Mouse (Mus musculus): ENCODE results near the gene Anapc15. TPM values are rescaled to one million over a fixed set of nuclear protein-coding genes. Genes with fewer than 3 reads are reported as not detected.
A peak's percentile ranks its signal among the peaks of the same experiment; 100 is the strongest.

Gene Anapc15
- polyA plus RNA-seq, 1 experiment from 2014 or later: 71.6 TPM

DNA sequence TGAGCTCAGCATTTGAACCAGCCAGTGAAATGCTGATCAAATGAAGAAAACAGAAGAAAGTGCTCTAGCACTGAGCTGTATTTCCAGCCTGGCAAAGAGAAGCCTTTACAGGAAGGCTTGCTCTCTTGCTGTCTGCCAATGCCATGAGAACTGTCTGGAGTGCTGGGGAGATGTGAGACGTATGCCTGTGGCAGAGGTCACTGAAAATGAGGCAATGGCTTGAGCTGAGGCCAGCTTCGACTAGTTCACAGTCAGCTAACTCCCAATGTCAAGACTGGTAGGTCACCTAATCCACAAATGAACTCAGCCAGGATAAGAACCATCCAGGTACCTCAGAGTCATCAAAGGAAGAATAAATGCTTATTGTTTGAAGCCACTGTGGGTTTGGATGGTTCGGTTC lies 64.6 kb downstream of the Anapc15 start:
- Histone ChIP-seq H3K4me3 (ENCODE audit: low read depth, low read length) (no peak overlapping the region), H3K27me3 (ENCODE audit: control insufficient read depth, insufficient read depth, low read depth, low read length) (no peaks in the 10 kb centered on the region), H3K4me1 (ENCODE audit: control insufficient read depth, insufficient read depth, low read length) (peaks cover 4% of the 10 kb centered on the region), H3K9ac (ENCODE audit: low read depth, low read length) (no peak overlapping the region), H3K4me2 (ENCODE audit: low read length) (no peak overlapping the region), H3K36me3 (ENCODE audit: control insufficient read depth, insufficient read depth, low read length) (no peaks in the 10 kb centered on the region), H3K27ac (ENCODE audit: low read length) (no peak overlapping the region), H3K9me3 (replicated peaks; ENCODE audit: control insufficient read depth, low read length, poor library complexity, severe bottlenecking) (no peaks in the 10 kb centered on the region)
- no peak for ATAC-seq
- WGBS: 89% methylated on average over 3 of the region's 3 CpGs

- H3K9ac ChIP-seq (ENCODE audit: low read depth, low read length): no peak overlapping the region
- 92% methylated on average over 1 of the region's 1 CpGs for WGBS
- no peak overlapping the region for H3K27ac ChIP-seq (ENCODE audit: low read length)
- H3K9me3 ChIP-seq (replicated peaks; ENCODE audit: control insufficient read depth, low read length, poor library complexity, severe bottlenecking): no peaks in the 10 kb centered on the region
- H3K36me3 ChIP-seq (ENCODE audit: control insufficient read depth, insufficient read depth, low read length): no peaks in the 10 kb centered on the region
- H3K27me3 ChIP-seq (ENCODE audit: control insufficient read depth, insufficient read depth, low read depth, low read length): no peaks in the 10 kb centered on the region
- no peak overlapping the region for H3K4me3 ChIP-seq (ENCODE audit: low read depth, low read length)
- ATAC-seq: no peak
- no peak overlapping the region; the same call in 1 of the 2 replicates for H3K4me2 ChIP-seq (ENCODE audit: low read length)
- peaks cover 22% of the 10 kb centered on the region for H3K4me1 ChIP-seq (ENCODE audit: control insufficient read depth, insufficient read depth, low read length)
Measured at GRCm38 (mm10) chr7:101932551-101932950, 69.0 kb downstream of the Anapc15 start.

DNA sequence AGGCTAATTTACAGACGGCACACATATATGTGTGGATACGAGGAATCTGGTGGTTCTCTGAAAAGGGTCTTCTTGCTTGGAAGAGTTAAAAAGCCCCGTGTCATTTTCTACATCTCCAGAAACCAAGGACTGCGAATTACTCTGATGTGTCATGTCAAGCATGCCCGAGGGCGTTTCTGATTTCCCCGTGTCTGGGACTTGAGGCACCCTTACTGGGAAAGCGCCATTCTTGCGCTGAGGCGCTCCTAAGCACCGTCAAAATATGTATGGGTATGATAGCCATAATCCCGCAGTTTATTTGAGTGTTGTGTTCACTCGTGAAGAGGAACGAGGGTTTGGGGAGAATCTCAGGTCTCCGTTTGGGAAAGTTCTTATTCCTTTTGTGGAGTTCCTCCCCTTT lies 69.8 kb downstream of the Anapc15 start:
- peak overlapping the region; percentile 43 for H3K27ac ChIP-seq (ENCODE audit: low read length)
- H3K9ac ChIP-seq (ENCODE audit: low read depth, low read length): peak overlapping the region; percentile 69
- peaks cover 22% of the 10 kb centered on the region for H3K4me1 ChIP-seq (ENCODE audit: control insufficient read depth, insufficient read depth, low read length)
- peak overlapping the region; percentile 91 for H3K4me3 ChIP-seq (ENCODE audit: low read depth, low read length)
- WGBS: 7% methylated on average over 15 of the region's 15 CpGs
- H3K4me2 ChIP-seq (ENCODE audit: low read length): peak overlapping the region; percentile 77
- peak; percentile 29 for ATAC-seq
- H3K27me3 ChIP-seq (ENCODE audit: control insufficient read depth, insufficient read depth, low read depth, low read length): no peaks in the 10 kb centered on the region
- no peaks in the 10 kb centered on the region for H3K9me3 ChIP-seq (replicated peaks; ENCODE audit: control insufficient read depth, low read length, poor library complexity, severe bottlenecking)
- no peaks in the 10 kb centered on the region for H3K36me3 ChIP-seq (ENCODE audit: control insufficient read depth, insufficient read depth, low read length)

DNA sequence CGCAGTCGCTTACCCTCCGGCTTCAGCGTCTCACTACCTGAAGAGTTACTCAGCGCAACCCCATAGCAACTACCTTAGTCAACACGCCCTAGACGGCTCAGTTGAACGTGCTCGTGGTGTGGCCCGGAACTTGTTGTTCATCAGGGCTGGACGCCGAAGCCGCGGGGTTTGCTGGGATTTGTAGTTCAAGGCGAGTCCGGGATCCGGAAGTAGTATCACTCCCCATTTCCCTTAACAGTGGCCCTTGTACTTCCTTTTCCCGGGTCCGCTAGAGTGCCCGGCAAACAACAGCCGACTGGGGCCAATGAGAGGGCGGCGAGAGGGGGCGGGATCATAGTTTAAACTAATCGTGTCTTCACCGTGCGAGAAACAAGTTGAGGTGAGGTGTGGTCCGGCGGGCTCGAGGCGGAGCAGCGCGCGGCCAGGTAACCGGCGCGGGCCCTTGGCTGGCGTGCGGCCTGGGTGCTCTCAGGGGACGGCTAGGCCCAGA lies 70.3 kb downstream of the Anapc15 start, which contains the start of the genes Lrrc51 and Numa1:
Gene Lrrc51 (minus strand): TSS at position 145 of the 490 bp plus-strand sequence.
Gene Numa1 (plus strand): TSS at position 361 of the 490 bp plus-strand sequence.
- peak within 1 kb of the TSS; percentile 84 for H3K4me2 ChIP-seq (ENCODE audit: low read length)
- no peaks in the 10 kb centered on the region for H3K9me3 ChIP-seq (replicated peaks; ENCODE audit: control insufficient read depth, low read length, poor library complexity, severe bottlenecking)
- ATAC-seq: peak; percentile 99
- no peaks in the 10 kb centered on the region for H3K27me3 ChIP-seq (ENCODE audit: control insufficient read depth, insufficient read depth, low read depth, low read length)
- no peaks in the 10 kb centered on the region for H3K36me3 ChIP-seq (ENCODE audit: control insufficient read depth, insufficient read depth, low read length)
- peaks cover 22% of the 10 kb centered on the region for H3K4me1 ChIP-seq (ENCODE audit: control insufficient read depth, insufficient read depth, low read length)
- H3K9ac ChIP-seq (ENCODE audit: low read depth, low read length): peak within 1 kb of the TSS; percentile 77
- peak within 1 kb of the TSS; percentile 91 for H3K4me3 ChIP-seq (ENCODE audit: low read depth, low read length)
- H3K27ac ChIP-seq (ENCODE audit: low read length): peak within 1 kb of the TSS; percentile 74
- under 1% methylated on average over 40 of the region's 40 CpGs for WGBS

GRCm38 (mm10) chr7:101935957-101936356 lies 72.4 kb downstream of the Anapc15 start:
- no peaks in the 10 kb centered on the region for H3K9me3 ChIP-seq (replicated peaks; ENCODE audit: control insufficient read depth, low read length, poor library complexity, severe bottlenecking)
- WGBS: 96% methylated on average over 4 of the region's 4 CpGs
- H3K36me3 ChIP-seq (ENCODE audit: control insufficient read depth, insufficient read depth, low read length): no peaks in the 10 kb centered on the region
- H3K27me3 ChIP-seq (ENCODE audit: control insufficient read depth, insufficient read depth, low read depth, low read length): no peaks in the 10 kb centered on the region
- no peak overlapping the region for H3K4me3 ChIP-seq (ENCODE audit: low read depth, low read length)
- no peak for ATAC-seq
- H3K4me1 ChIP-seq (ENCODE audit: control insufficient read depth, insufficient read depth, low read length): peaks cover 22% of the 10 kb centered on the region
- H3K4me2 ChIP-seq (ENCODE audit: low read length): no peak overlapping the region
- H3K27ac ChIP-seq (ENCODE audit: low read length): no peak overlapping the region
- no peak overlapping the region for H3K9ac ChIP-seq (ENCODE audit: low read depth, low read length)

- WGBS: 95% methylated on average over 4 of the region's 4 CpGs
- H3K9me3 ChIP-seq (replicated peaks; ENCODE audit: control insufficient read depth, low read length, poor library complexity, severe bottlenecking): no peaks in the 10 kb centered on the region
Measured at GRCm38 (mm10) chr7:101936996-101937395, 73.5 kb downstream of the Anapc15 start.

GRCm38 (mm10) chr7:101937569-101937968 lies 74.1 kb downstream of the Anapc15 start:
- no peak overlapping the region for H3K4me3 ChIP-seq (ENCODE audit: low read depth, low read length)
- no peaks in the 10 kb centered on the region for H3K27me3 ChIP-seq (ENCODE audit: control insufficient read depth, insufficient read depth, low read depth, low read length)
- ATAC-seq: no peak
- no peak overlapping the region for H3K4me2 ChIP-seq (ENCODE audit: low read length)
- H3K4me1 ChIP-seq (ENCODE audit: control insufficient read depth, insufficient read depth, low read length): peaks cover 22% of the 10 kb centered on the region
- no peak overlapping the region for H3K9ac ChIP-seq (ENCODE audit: low read depth, low read length)
- 97% methylated on average over 4 of the region's 4 CpGs for WGBS
- H3K36me3 ChIP-seq (ENCODE audit: control insufficient read depth, insufficient read depth, low read length): no peaks in the 10 kb centered on the region
- H3K9me3 ChIP-seq (replicated peaks; ENCODE audit: control insufficient read depth, low read length, poor library complexity, severe bottlenecking): no peaks in the 10 kb centered on the region
- no peak overlapping the region for H3K27ac ChIP-seq (ENCODE audit: low read length)

More at GRCm38 (mm10) chr7:101936996-101937395, 73.5 kb downstream of the Anapc15 start:
- Histone ChIP-seq H3K27me3 (ENCODE audit: control insufficient read depth, insufficient read depth, low read depth, low read length) (no peaks in the 10 kb centered on the region), H3K4me1 (ENCODE audit: control insufficient read depth, insufficient read depth, low read length) (peaks cover 22% of the 10 kb centered on the region), H3K9ac (ENCODE audit: low read depth, low read length) (no peak overlapping the region), H3K4me3 (ENCODE audit: low read depth, low read length) (no peak overlapping the region), H3K27ac (ENCODE audit: low read length) (no peak overlapping the region), H3K4me2 (ENCODE audit: low read length) (no peak overlapping the region), H3K36me3 (ENCODE audit: control insufficient read depth, insufficient read depth, low read length) (no peaks in the 10 kb centered on the region)
- ATAC-seq: no peak

DNA sequence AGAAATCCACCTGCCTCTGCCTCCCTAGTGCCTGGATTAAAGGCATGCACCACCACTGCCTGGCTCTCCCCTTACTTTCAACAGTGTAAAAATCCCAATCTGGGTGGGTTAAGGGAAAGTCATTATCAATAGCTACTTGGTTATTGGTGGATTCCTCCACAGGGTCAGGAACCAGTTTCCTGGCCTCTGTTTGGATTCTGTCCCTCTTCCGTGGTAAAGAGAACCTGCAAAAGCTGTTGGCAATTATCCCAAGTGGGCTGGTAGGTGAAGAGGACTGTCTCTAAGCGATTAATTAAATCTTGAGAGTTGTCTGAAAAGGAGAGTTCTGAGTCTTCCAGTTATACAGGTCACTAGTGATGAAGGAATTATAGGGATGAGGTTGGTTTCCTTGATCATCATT lies 74.8 kb downstream of the Anapc15 start:
- Histone ChIP-seq H3K27ac (ENCODE audit: low read length) (no peak overlapping the region), H3K9me3 (replicated peaks; ENCODE audit: control insufficient read depth, low read length, poor library complexity, severe bottlenecking) (no peaks in the 10 kb centered on the region), H3K27me3 (ENCODE audit: control insufficient read depth, insufficient read depth, low read depth, low read length) (no peaks in the 10 kb centered on the region), H3K36me3 (ENCODE audit: control insufficient read depth, insufficient read depth, low read length) (no peaks in the 10 kb centered on the region), H3K4me2 (ENCODE audit: low read length) (no peak overlapping the region), H3K4me1 (ENCODE audit: control insufficient read depth, insufficient read depth, low read length) (peaks cover 17% of the 10 kb centered on the region), H3K9ac (ENCODE audit: low read depth, low read length) (no peak overlapping the region), H3K4me3 (ENCODE audit: low read depth, low read length) (no peak overlapping the region)
- WGBS: 94% methylated on average over 2 of the region's 2 CpGs
- no peak for ATAC-seq

- Histone ChIP-seq H3K9me3 (replicated peaks; ENCODE audit: control insufficient read depth, low read length, poor library complexity, severe bottlenecking) (no peaks in the 10 kb centered on the region), H3K27me3 (ENCODE audit: control insufficient read depth, insufficient read depth, low read depth, low read length) (no peaks in the 10 kb centered on the region), H3K4me1 (ENCODE audit: control insufficient read depth, insufficient read depth, low read length) (peaks cover 13% of the 10 kb centered on the region), H3K9ac (ENCODE audit: low read depth, low read length) (no peak overlapping the region), H3K4me3 (ENCODE audit: low read depth, low read length) (no peak overlapping the region), H3K27ac (ENCODE audit: low read length) (no peak overlapping the region), H3K4me2 (ENCODE audit: low read length) (no peak overlapping the region), H3K36me3 (ENCODE audit: control insufficient read depth, insufficient read depth, low read length) (no peaks in the 10 kb centered on the region)
- WGBS: 97% methylated on average over 4 of the region's 4 CpGs
- ATAC-seq: no peak
Measured at GRCm38 (mm10) chr7:101939758-101940157, 76.2 kb downstream of the Anapc15 start.

Measured in midbrain, embryonic 16.5 days (tissue).